Mouse (Mus musculus) layer of hippocampus, adult 2 months (tissue): ENCODE results near the gene Capn7. TPM values are rescaled to one million over a fixed set of nuclear protein-coding genes. Genes with fewer than 3 reads are reported as not detected.

Experiments used
- DNase-seq, 2 experiments: peaks; one replicate each; pipeline ENCODE4 v3.0.0; 2022; ENCODE audit warnings: low spot score in 2 of 2
- H3K27ac ChIP-seq: fragments of 200-600 bp; 2 replicates; pipeline ENCODE4 v1.8.1; 2022
- H3K4me3 ChIP-seq: fragments of 200-600 bp; 2 replicates; pipeline ENCODE4 v1.8.1; 2022; ENCODE audit warnings: mild to moderate bottlenecking
- CTCF ChIP-seq: fragments of 200-600 bp; conservative IDR thresholded peaks from 2 replicates; pipeline ENCODE4 v1.8.1; 2022; ENCODE audit warnings: antibody characterized with exemption, mild to moderate bottlenecking, moderate library complexity
- total RNA-seq, 2 experiments: library from RNA; stranded (reverse); gene quantifications; 2 replicates each; pipeline ENCODE4 v1.2.3; 2021

Gene Capn7
- total RNA-seq, 2 experiments from 2014 or later = 35.6 to 39.4 TPM

GRCm38 (mm10) chr14:31393546-31393890 lies 57.1 kb downstream of the Capn7 start:
- DNase-seq = no peak
- no peak overlapping the region for H3K4me3 ChIP-seq
- no peak for TF ChIP-seq CTCF
- H3K27ac ChIP-seq = peak overlapping the region; percentile 96

DNA sequence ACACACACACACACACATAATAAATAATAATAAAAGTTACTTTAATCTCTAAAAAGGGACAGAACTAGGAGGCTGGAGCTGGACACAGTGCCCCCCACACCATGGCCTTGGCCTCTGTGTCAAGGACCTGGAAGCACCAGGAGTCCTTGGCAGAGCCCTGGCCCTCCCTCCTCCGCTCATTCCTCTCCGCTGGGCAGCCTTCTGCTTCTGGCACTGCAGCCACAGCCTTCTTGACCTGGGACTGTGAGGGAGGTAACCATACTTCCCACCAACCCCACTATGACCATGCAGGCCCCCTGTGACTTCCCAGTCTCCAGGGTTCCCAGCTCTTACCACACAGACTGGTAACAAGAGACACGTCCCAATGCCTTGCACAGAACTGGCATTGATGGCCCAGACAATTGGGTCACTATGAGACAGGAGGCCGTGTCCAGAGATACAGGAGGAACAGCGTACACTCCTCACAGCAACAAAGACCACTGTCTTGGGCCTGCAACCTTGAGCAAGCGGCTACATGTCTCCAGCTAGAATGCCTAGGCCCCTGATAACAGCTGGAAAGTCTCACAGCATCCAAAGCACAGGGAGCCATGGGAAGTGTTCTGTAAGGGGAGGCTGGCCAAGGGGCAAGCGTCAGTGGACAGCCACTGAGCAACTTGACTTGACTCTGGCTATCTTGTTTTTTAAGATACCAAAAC lies 57.6 kb downstream of the Capn7 start:
- DNase-seq = no peak
- peak overlapping the region; percentile 96 for H3K27ac ChIP-seq

DNA sequence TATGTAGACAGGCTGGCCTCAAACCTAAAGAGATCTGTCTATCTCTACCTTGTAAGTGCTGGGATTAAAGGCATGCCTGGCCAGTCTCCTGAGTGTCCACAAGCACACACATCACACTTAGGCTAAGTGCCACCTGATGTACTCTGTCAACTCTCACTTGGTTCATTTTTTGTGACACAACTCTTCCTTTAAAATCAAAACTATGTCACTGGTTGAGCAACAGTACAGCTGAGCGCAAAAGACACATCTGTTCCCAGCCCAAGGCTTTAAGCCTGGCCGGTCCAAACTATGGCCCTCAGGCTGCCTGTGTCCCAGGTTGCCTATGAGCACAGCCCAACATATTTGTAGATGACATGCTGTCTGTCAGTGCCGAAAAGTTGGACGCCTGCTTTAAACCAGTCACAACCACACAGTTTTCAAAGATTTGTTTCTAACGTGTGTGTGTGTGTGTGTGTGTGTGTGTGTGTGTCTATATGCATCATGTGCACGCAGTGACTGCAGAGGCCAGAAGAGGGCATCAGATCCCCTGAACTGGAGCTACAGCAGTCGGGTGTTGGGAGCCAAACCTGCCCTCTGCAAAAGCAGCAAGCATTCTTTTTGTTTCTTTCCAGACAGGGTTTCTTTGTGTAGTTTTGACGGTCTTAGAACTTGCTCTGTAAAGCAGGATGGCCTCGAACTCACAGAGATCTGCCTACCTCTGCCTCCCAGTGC lies 58.5 kb downstream of the Capn7 start:
- Histone ChIP-seq H3K27ac (peak overlapping the region; percentile 96), H3K4me3 (no peak overlapping the region)
- peak; percentile 37 for TF ChIP-seq CTCF

More for the DNA sequence above, 57.6 kb downstream of the Capn7 start:
- TF ChIP-seq CTCF = no peak
- H3K4me3 ChIP-seq = no peak overlapping the region

GRCm38 (mm10) chr14:31395629-31396199 lies 59.3 kb downstream of the Capn7 start:
- peak overlapping the region; percentile 96 for H3K27ac ChIP-seq
- DNase-seq = no peak
- TF ChIP-seq CTCF = no peak
- H3K4me3 ChIP-seq = no peak overlapping the region

More for the DNA sequence above, 58.5 kb downstream of the Capn7 start:
- no peak for DNase-seq

- peak overlapping the region; percentile 96 for H3K27ac ChIP-seq
Observed at GRCm38 (mm10) chr14:31396428-31396827, 60.0 kb downstream of the Capn7 start.

GRCm38 (mm10) chr14:31397353-31397752 lies 60.9 kb downstream of the Capn7 start:
- peak overlapping the region; percentile 96 for H3K27ac ChIP-seq
- TF ChIP-seq CTCF = no peak
- H3K4me3 ChIP-seq = no peak overlapping the region
- peak in 1 of 2 experiments; percentile 53 for DNase-seq

More at GRCm38 (mm10) chr14:31396428-31396827, 60.0 kb downstream of the Capn7 start:
- no peak for DNase-seq
- no peak overlapping the region for H3K4me3 ChIP-seq
- no peak for TF ChIP-seq CTCF

GRCm38 (mm10) chr14:31397791-31398595 lies 61.6 kb downstream of the Capn7 start:
- TF ChIP-seq CTCF = no peak
- Histone ChIP-seq H3K27ac (peak overlapping the region; percentile 96), H3K4me3 (no peak overlapping the region)
- no peak for DNase-seq

DNA sequence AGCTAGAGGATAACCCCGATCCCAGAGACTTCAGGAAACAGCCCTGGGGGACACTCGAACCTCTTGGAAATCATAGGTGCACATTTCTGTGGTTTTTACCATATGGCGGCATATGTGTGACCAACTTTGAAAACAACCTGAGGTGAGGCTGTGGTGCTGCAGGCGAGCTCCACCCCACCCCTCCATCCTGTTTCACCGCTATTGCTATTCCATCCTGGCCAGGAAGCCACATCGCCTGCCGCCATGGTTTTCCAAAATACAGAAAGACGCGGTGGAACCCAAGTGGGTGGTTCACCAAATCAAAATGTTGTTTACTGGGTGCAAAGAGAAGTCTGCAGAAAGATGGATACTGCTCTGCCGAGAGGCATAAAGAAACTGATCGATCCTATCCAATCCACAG lies 62.4 kb downstream of the Capn7 start:
- peak overlapping the region; percentile 96 for H3K27ac ChIP-seq
- TF ChIP-seq CTCF = no peak
- no peak overlapping the region for H3K4me3 ChIP-seq
- no peak for DNase-seq

DNA sequence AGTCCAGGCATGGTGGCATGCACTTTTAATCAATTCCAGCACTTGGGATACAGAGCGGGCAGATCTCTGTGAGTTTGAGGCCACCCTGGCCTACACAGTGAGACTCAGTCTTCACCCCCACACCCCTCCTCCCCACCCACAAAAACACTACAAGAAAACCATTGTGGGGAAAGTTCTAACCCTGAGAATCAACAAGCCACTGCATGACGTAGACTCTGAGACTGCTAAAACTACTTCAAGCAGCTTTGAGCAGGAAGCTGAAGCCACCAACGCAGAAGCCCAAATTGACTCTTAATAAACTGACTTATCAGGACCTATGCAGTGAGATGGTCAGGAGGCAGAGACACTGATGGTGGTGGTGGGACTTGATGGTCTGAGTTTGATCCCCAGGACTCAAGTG lies 62.8 kb downstream of the Capn7 start:
- no peak for TF ChIP-seq CTCF
- no peak for DNase-seq
- Histone ChIP-seq H3K4me3 (no peak overlapping the region), H3K27ac (peak overlapping the region; percentile 96)

DNA sequence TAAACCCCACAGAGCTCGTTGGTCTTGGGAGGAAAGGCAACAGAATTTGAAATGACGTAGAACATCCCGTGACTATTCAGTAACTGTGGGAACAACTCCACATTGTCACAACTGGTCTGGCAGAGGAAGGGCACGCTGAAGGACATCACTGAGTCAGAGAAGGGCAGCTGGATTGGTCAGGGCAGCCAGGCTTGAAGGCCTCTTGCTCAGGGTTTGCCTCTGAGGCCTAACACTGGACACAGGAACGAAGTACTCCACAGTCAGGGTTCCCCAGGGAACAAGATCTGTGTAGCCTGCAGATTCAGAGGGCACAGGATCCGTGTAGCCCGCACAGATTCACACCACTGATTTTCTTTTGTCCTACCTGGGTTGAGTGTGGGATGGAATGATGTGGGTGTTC lies 63.8 kb downstream of the Capn7 start:
- TF ChIP-seq CTCF = no peak
- DNase-seq = no peak
- no peak overlapping the region for H3K4me3 ChIP-seq
- peak overlapping the region; percentile 96 for H3K27ac ChIP-seq

- TF ChIP-seq CTCF = no peak
- peak overlapping the region; percentile 96 for H3K27ac ChIP-seq
- peak in 1 of 2 experiments; percentile 48 for DNase-seq
- H3K4me3 ChIP-seq = no peak overlapping the region
Observed at GRCm38 (mm10) chr14:31400896-31401295, 64.5 kb downstream of the Capn7 start.

GRCm38 (mm10) chr14:31401918-31402427 lies 65.5 kb downstream of the Capn7 start:
- no peak overlapping the region for H3K4me3 ChIP-seq
- DNase-seq = no peak
- no peak for TF ChIP-seq CTCF
- peak overlapping the region; percentile 96 for H3K27ac ChIP-seq
